Mouse (Mus musculus): Measurements from ENCODE around the gene Fam181a. TPM values are rescaled to one million over a fixed set of nuclear protein-coding genes. Genes with fewer than 3 reads are reported as not detected.

Fam181a gene
- polyA plus RNA-seq (2014; fragmentation: Nextera tagmentation; extraction: Ambion mirVana): 47.3 and 57.7 TPM in 2 replicates

- peaks cover 27% of the 10 kb centered on the region for H3K4me1 ChIP-seq (ENCODE audit: control insufficient read depth, insufficient read depth, low read length)
- 72% methylated on average over 2 of the region's 2 CpGs for WGBS
Measured at GRCm38 (mm10) chr12:103310744-103311267, at the start of gene Fam181a. Gene Fam181a (plus strand): TSS chr12:103310975.

GRCm38 (mm10) chr12:103262017-103262865 lies 48.5 kb upstream of the Fam181a start:
- no peak overlapping the region for H3K27ac ChIP-seq (ENCODE audit: low read depth, low read length)
- no peaks in the 10 kb centered on the region for H3K9me3 ChIP-seq (ENCODE audit: control insufficient read depth, low read length)
- H3K36me3 ChIP-seq (ENCODE audit: control insufficient read depth, insufficient read depth, low read length): no peaks in the 10 kb centered on the region
- H3K4me2 ChIP-seq: no peak overlapping the region
- no peak for ATAC-seq (ENCODE audit: low FRiP score)
- no peaks in the 10 kb centered on the region for H3K4me1 ChIP-seq (ENCODE audit: control insufficient read depth, insufficient read depth, low read length)
- DNase-seq (ENCODE audit: low spot score, missing footprints): no peak
- H3K27me3 ChIP-seq (ENCODE audit: control insufficient read depth, insufficient read depth, low read length): no peaks in the 10 kb centered on the region
- WGBS: 73% methylated on average over 13 of the region's 13 CpGs
- no peak overlapping the region for H3K4me3 ChIP-seq (ENCODE audit: low read depth, low read length)
- no peak overlapping the region for H3K9ac ChIP-seq (ENCODE audit: low read length)

More at GRCm38 (mm10) chr12:103310744-103311267, at the start of gene Fam181a:
- Histone ChIP-seq H3K27me3 (ENCODE audit: control insufficient read depth, insufficient read depth, low read length) (no peaks in the 10 kb centered on the region), H3K9ac (ENCODE audit: low read length) (no peak within 1 kb of the TSS), H3K36me3 (ENCODE audit: control insufficient read depth, insufficient read depth, low read length) (no peaks in the 10 kb centered on the region), H3K9me3 (ENCODE audit: control insufficient read depth, low read length) (peaks cover 2% of the 10 kb centered on the region; the same call in 1 of the 2 replicates), H3K4me3 (ENCODE audit: low read depth, low read length) (no peak within 1 kb of the TSS), H3K27ac (ENCODE audit: low read depth, low read length) (no peak within 1 kb of the TSS), H3K4me2 (no peak within 1 kb of the TSS)
- ATAC-seq (ENCODE audit: low FRiP score) (no peak), DNase-seq (ENCODE audit: low spot score, missing footprints) (no peak)

- H3K4me3 ChIP-seq (ENCODE audit: low read depth, low read length): no peak overlapping the region
- ATAC-seq (ENCODE audit: low FRiP score) (no peak), DNase-seq (ENCODE audit: low spot score, missing footprints) (no peak)
- no peak overlapping the region for H3K9ac ChIP-seq (ENCODE audit: low read length)
- H3K4me1 ChIP-seq (ENCODE audit: control insufficient read depth, insufficient read depth, low read length): no peaks in the 10 kb centered on the region
- no peak overlapping the region for H3K4me2 ChIP-seq
- H3K27ac ChIP-seq (ENCODE audit: low read depth, low read length): no peak overlapping the region
- H3K27me3 ChIP-seq (ENCODE audit: control insufficient read depth, insufficient read depth, low read length): no peaks in the 10 kb centered on the region
- H3K36me3 ChIP-seq (ENCODE audit: control insufficient read depth, insufficient read depth, low read length): no peaks in the 10 kb centered on the region
- 12% methylated on average over 3 of the region's 3 CpGs for WGBS
- H3K9me3 ChIP-seq (ENCODE audit: control insufficient read depth, low read length): no peaks in the 10 kb centered on the region
Measured at GRCm38 (mm10) chr12:103266605-103267004, 44.2 kb upstream of the Fam181a start.

GRCm38 (mm10) chr12:103272176-103272575 lies 38.6 kb upstream of the Fam181a start:
- Histone ChIP-seq H3K36me3 (ENCODE audit: control insufficient read depth, insufficient read depth, low read length) (no peaks in the 10 kb centered on the region), H3K27me3 (ENCODE audit: control insufficient read depth, insufficient read depth, low read length) (no peaks in the 10 kb centered on the region), H3K27ac (ENCODE audit: low read depth, low read length) (no peak overlapping the region), H3K4me1 (ENCODE audit: control insufficient read depth, insufficient read depth, low read length) (no peaks in the 10 kb centered on the region), H3K4me2 (no peak overlapping the region), H3K4me3 (ENCODE audit: low read depth, low read length) (no peak overlapping the region), H3K9ac (ENCODE audit: low read length) (no peak overlapping the region), H3K9me3 (ENCODE audit: control insufficient read depth, low read length) (no peaks in the 10 kb centered on the region)
- ATAC-seq (ENCODE audit: low FRiP score) (no peak), DNase-seq (ENCODE audit: low spot score, missing footprints) (no peak)
- WGBS: 92% methylated on average over 3 of the region's 3 CpGs

GRCm38 (mm10) chr12:103273051-103273450 lies 37.7 kb upstream of the Fam181a start:
- Histone ChIP-seq H3K36me3 (ENCODE audit: control insufficient read depth, insufficient read depth, low read length) (no peaks in the 10 kb centered on the region), H3K27me3 (ENCODE audit: control insufficient read depth, insufficient read depth, low read length) (no peaks in the 10 kb centered on the region), H3K9ac (ENCODE audit: low read length) (no peak overlapping the region), H3K4me1 (ENCODE audit: control insufficient read depth, insufficient read depth, low read length) (no peaks in the 10 kb centered on the region), H3K27ac (ENCODE audit: low read depth, low read length) (no peak overlapping the region), H3K4me3 (ENCODE audit: low read depth, low read length) (no peak overlapping the region), H3K4me2 (no peak overlapping the region), H3K9me3 (ENCODE audit: control insufficient read depth, low read length) (no peaks in the 10 kb centered on the region)
- ATAC-seq (ENCODE audit: low FRiP score): no peak
- 66% methylated on average over 6 of the region's 6 CpGs for WGBS
- DNase-seq (ENCODE audit: low spot score, missing footprints): no peak

- Histone ChIP-seq H3K4me1 (ENCODE audit: control insufficient read depth, insufficient read depth, low read length) (no peaks in the 10 kb centered on the region), H3K9ac (ENCODE audit: low read length) (no peak overlapping the region), H3K36me3 (ENCODE audit: control insufficient read depth, insufficient read depth, low read length) (no peaks in the 10 kb centered on the region), H3K27ac (ENCODE audit: low read depth, low read length) (no peak overlapping the region), H3K27me3 (ENCODE audit: control insufficient read depth, insufficient read depth, low read length) (no peaks in the 10 kb centered on the region), H3K9me3 (ENCODE audit: control insufficient read depth, low read length) (no peaks in the 10 kb centered on the region), H3K4me2 (no peak overlapping the region), H3K4me3 (ENCODE audit: low read depth, low read length) (no peak overlapping the region)
- ATAC-seq (ENCODE audit: low FRiP score) (no peak), DNase-seq (ENCODE audit: low spot score, missing footprints) (no peak)
- 87% methylated on average over 2 of the region's 2 CpGs for WGBS
Measured at GRCm38 (mm10) chr12:103273732-103274131, 37.0 kb upstream of the Fam181a start.

- H3K9me3 ChIP-seq (ENCODE audit: control insufficient read depth, low read length): no peaks in the 10 kb centered on the region
- no peak overlapping the region for H3K27ac ChIP-seq (ENCODE audit: low read depth, low read length)
- H3K4me3 ChIP-seq (ENCODE audit: low read depth, low read length): no peak overlapping the region
- H3K27me3 ChIP-seq (ENCODE audit: control insufficient read depth, insufficient read depth, low read length): no peaks in the 10 kb centered on the region
- no peak for ATAC-seq (ENCODE audit: low FRiP score)
- no peak overlapping the region for H3K9ac ChIP-seq (ENCODE audit: low read length)
- no peak overlapping the region for H3K4me2 ChIP-seq
- DNase-seq (ENCODE audit: low spot score, missing footprints): no peak
- H3K4me1 ChIP-seq (ENCODE audit: control insufficient read depth, insufficient read depth, low read length): no peaks in the 10 kb centered on the region
- H3K36me3 ChIP-seq (ENCODE audit: control insufficient read depth, insufficient read depth, low read length): no peaks in the 10 kb centered on the region
- WGBS: 81% methylated on average over 4 of the region's 4 CpGs
Measured at GRCm38 (mm10) chr12:103276422-103276821, 34.4 kb upstream of the Fam181a start.

GRCm38 (mm10) chr12:103281491-103281890 lies 29.3 kb upstream of the Fam181a start:
- Histone ChIP-seq H3K4me1 (ENCODE audit: control insufficient read depth, insufficient read depth, low read length) (no peaks in the 10 kb centered on the region), H3K9me3 (ENCODE audit: control insufficient read depth, low read length) (no peaks in the 10 kb centered on the region), H3K9ac (ENCODE audit: low read length) (no peak overlapping the region), H3K4me3 (ENCODE audit: low read depth, low read length) (no peak overlapping the region), H3K36me3 (ENCODE audit: control insufficient read depth, insufficient read depth, low read length) (no peaks in the 10 kb centered on the region), H3K4me2 (no peak overlapping the region), H3K27me3 (ENCODE audit: control insufficient read depth, insufficient read depth, low read length) (no peaks in the 10 kb centered on the region), H3K27ac (ENCODE audit: low read depth, low read length) (no peak overlapping the region)
- ATAC-seq (ENCODE audit: low FRiP score): no peak
- no peak for DNase-seq (ENCODE audit: low spot score, missing footprints)
- WGBS: 81% methylated on average over 2 of the region's 2 CpGs

GRCm38 (mm10) chr12:103281912-103282311 lies 28.9 kb upstream of the Fam181a start:
- Histone ChIP-seq H3K27ac (ENCODE audit: low read depth, low read length) (no peak overlapping the region), H3K27me3 (ENCODE audit: control insufficient read depth, insufficient read depth, low read length) (no peaks in the 10 kb centered on the region), H3K9me3 (ENCODE audit: control insufficient read depth, low read length) (no peaks in the 10 kb centered on the region), H3K4me1 (ENCODE audit: control insufficient read depth, insufficient read depth, low read length) (no peaks in the 10 kb centered on the region), H3K4me2 (no peak overlapping the region), H3K9ac (ENCODE audit: low read length) (no peak overlapping the region), H3K4me3 (ENCODE audit: low read depth, low read length) (no peak overlapping the region), H3K36me3 (ENCODE audit: control insufficient read depth, insufficient read depth, low read length) (no peaks in the 10 kb centered on the region)
- no peak for ATAC-seq (ENCODE audit: low FRiP score)
- DNase-seq (ENCODE audit: low spot score, missing footprints): no peak
- 86% methylated on average over 4 of the region's 4 CpGs for WGBS
